Mouse (Mus musculus): Measurements from ENCODE around the gene Rims4. TPM values are rescaled to one million over a fixed set of nuclear protein-coding genes. Genes with fewer than 3 reads are reported as not detected.

Gene Rims4
- polyA plus RNA-seq, 1 experiment from 2014 or later, result 0.25 TPM

Other genes with a start within 250 kb of the Rims4 start
- 9.4 and 10.9 TPM in 2 replicates for gene Ada, start 168.4 kb downstream of the Rims4 start, polyA plus RNA-seq (2015; fragmentation: Nextera tagmentation; extraction: Ambion mirVana)
- gene Ccn5, start 97.8 kb downstream of the Rims4 start, polyA plus RNA-seq (2015; fragmentation: Nextera tagmentation; extraction: Ambion mirVana), result 0.29 and 0.36 TPM in 2 replicates
- not detected in 2 replicates for gene Kcnk15, start 65.0 kb downstream of the Rims4 start, polyA plus RNA-seq (2015; fragmentation: Nextera tagmentation; extraction: Ambion mirVana)
- gene Ywhab, start 76.3 kb upstream of the Rims4 start, polyA plus RNA-seq (2015; fragmentation: Nextera tagmentation; extraction: Ambion mirVana), result 338 and 342 TPM in 2 replicates
- 3.2 and 3.7 TPM in 2 replicates for gene Pabpc1l, start 106.8 kb upstream of the Rims4 start, polyA plus RNA-seq (2015; fragmentation: Nextera tagmentation; extraction: Ambion mirVana)
- gene Stk4, start 151.6 kb upstream of the Rims4 start, polyA plus RNA-seq (2015; fragmentation: Nextera tagmentation; extraction: Ambion mirVana), result 17.5 and 20.1 TPM in 2 replicates
- 57.8 and 61.7 TPM in 2 replicates for gene Tomm34, start 152.5 kb upstream of the Rims4 start, polyA plus RNA-seq (2015; fragmentation: Nextera tagmentation; extraction: Ambion mirVana)

All from limb, embryonic 13.5 days (tissue).